Mouse (Mus musculus): ENCODE results near the gene Zfp512b.

Gene Zfp512b

DNA sequence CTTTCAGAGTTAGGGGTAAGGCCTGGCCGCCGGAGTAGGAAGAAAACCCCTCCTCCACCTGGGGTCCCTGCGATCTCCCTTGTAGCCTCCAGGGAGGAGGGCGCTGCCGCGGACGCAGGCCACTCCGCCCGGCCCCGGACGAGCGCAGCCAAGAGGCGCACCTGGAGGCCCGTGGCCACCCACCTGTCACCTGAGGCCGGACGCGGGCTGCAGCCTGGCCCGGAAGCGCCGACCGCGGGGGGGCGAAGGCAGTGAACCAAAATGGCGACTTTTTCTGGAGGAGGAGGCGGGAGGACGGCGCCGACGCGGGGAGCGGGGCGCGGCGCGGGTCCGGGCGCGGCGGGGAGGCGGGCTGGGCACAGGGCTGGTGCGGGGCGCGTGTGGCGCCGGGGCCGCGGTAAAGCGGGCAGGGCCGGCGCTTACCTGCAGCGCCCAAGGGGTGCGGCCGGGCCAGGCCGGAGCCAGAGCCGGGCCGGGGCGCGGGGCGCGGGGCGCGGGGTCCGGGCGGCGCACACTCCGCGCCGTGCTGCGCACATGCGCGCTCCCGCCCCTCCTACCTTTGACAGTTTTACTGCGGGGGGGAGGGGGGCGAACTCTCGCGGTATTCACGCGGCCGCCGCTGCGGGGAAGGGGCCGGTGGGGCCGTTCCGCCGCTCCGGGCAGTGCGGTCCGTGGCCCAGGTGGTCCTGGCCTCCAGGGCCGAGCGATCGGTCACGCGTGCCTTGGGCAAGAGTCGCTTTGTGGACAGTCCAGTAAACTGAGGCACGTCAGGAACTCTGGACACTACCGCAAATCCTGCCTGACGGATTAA is at the start of gene Zfp512b:
Gene Zfp512b (minus strand): TSS at position 573 of the 811 bp plus-strand sequence.
- DNase-seq (ENCODE audit: low read depth in 1 of 2, low spot score in 2 of 2), result peak in 1 of 2 experiments; percentile 14

GRCm38 (mm10) chr2:181635865-181636264 is 43.3 kb upstream of the Zfp512b start:
- DNase-seq (ENCODE audit: low read depth in 1 of 2, low spot score in 2 of 2), result no peak

GRCm38 (mm10) chr2:181632624-181633023 is 40.0 kb upstream of the Zfp512b start:
- no peak for DNase-seq (ENCODE audit: low read depth in 1 of 2, low spot score in 2 of 2)

DNA sequence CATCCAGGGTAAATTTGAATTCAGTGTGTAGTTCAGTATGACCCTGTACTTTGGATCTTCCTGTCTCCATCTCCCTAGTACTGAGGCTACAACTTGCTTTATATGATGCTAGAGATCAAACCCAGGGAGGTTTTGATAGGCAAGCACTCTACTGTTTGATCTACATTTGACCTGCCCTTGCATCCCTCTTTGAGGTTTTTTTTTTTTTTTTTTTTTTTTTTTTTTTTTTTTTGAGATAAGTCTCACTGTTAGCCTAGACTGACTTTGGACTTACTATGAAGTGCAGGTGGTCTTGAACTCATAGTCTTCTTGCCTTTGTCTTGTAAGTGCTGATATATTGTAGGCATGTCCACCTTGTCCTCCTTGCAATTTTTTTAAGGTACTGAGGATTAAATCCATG is 35.9 kb upstream of the Zfp512b start:
- no peak for DNase-seq (ENCODE audit: low read depth in 1 of 2, low spot score in 2 of 2)

GRCm38 (mm10) chr2:181623401-181623800 is 30.8 kb upstream of the Zfp512b start:
- DNase-seq (ENCODE audit: low read depth in 1 of 2, low spot score in 2 of 2), result no peak

DNA sequence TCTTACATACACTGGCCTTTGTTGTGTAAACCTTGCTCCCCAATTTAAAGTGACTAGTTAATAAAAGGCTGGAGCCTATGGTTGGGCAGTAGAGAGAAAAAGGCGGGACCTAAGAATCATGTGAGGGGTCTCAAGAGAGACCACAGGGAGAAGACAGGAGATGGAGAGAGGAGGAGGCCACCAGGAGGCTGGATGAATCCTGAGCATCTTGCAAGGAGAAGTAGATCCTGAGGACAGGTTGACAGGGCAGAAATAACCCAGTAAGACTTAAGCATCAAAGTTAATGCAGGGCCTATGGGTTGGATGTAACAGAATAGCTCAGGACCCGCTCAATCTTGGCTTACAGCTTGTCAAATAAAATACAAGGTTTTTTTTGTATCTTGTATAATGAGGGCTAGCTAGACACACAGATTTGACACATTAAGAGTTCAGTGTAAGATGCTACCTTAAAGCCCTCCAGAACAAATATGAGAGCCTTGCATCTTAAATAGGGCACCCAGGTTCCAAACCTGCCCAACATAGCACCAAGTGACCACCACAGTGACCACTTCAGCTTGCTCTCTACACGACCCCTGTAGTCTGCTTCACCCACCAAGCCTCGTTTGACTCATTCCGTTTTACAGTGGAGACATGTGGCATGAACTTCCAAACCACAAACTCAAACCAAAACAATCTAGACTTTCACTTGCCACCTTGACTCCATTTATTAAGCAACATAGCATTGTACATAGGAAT is 26.3 kb upstream of the Zfp512b start:
- DNase-seq (ENCODE audit: low read depth in 1 of 2, low spot score in 2 of 2), result no peak

DNA sequence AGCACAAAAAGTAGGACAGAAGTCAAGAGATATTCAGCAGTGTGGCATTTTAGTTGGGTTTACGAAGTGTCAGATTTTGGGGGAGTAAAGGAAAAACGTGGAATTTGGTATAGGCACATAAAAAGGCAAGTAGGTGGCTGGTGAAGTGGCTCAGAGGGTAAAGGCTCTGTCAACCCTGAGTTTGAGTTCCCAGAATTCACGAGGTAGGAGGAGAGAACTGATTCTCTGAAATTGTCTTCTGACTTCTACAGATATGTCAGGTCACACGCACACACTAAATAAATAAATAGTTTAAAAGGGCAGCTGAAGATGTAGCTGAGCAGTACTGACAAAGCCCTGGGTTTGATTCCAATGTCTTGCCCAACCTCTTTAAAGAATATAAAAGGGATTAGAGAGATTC is 9.8 kb upstream of the Zfp512b start:
- DNase-seq (ENCODE audit: low read depth in 1 of 2, low spot score in 2 of 2), result no peak

DNA sequence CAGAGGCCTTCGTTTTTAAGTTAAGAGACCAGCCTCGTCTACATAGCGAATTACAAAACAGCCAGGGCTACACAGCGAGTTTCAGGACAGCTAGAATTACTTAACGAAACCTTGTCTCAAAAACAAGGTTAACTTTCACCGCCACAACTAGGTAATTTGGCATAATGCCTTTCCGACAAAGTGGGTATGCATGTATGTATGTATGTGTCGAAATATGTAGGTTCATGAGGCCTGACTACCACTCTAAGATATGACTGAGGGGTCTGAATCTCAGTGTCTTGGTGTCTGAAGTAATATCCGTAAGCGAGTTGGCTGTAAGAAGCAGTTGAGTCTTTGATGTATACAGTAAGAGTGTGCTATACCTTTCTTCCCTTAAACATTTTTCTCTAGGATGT is 9.1 kb upstream of the Zfp512b start:
- no peak for DNase-seq (ENCODE audit: low read depth in 1 of 2, low spot score in 2 of 2)

- peak; percentile 89 to 95 for DNase-seq (ENCODE audit: low read depth in 1 of 2, low spot score in 2 of 2)
Measured at GRCm38 (mm10) chr2:181600828-181601750, 8.5 kb upstream of the Zfp512b start.

- DNase-seq (ENCODE audit: low read depth in 1 of 2, low spot score in 2 of 2), result no peak
Measured at GRCm38 (mm10) chr2:181600226-181600758, 7.7 kb upstream of the Zfp512b start.

DNA sequence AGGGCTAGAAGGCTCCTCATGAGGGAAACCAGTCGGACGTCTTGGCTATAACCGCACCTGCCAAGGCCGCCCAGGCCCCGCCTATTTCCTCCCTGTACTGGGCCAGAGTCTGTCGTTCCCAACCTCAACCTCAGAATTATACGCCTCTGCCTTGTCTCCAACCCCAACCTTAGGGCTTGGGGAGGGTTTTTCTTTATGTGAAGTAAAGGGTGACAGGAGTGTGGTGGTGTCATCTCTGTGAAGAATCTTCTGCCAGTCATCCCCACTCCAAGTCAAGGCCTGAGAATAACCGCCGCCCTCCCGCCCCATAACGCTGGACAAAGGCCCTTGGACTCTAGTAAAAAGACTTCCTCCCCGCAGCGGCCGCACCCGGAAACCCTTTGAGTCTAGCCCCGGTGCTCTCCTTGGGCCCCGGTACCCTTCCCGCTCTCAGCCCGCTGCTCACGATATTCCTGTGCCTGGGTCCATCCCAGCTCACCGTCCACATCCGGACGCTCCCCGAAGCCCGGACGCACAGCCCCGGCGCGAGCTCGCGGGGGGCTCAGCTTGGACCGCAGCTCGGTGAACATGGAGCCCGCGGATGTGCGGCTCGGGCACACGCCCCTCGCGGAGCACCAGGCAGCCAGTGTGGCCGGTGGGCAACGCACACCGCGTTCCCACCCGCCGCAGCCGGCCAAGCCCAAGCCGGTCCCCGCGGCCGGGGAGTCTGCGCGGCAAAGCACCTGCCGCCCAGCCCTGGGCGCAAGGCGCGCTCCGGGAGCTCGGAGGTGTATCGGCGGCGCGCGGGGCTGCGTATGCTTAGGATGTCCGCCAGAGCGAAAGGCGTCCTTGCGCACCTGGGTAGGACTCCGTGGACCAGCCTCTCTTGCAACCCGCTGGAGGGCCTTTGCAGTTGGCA is 6.1 kb upstream of the Zfp512b start, which contains the start of gene Samd10:
Gene Samd10 (minus strand): TSS at position 759 of the 898 bp plus-strand sequence.
- DNase-seq (ENCODE audit: low read depth in 1 of 2, low spot score in 2 of 2), result no peak

DNA sequence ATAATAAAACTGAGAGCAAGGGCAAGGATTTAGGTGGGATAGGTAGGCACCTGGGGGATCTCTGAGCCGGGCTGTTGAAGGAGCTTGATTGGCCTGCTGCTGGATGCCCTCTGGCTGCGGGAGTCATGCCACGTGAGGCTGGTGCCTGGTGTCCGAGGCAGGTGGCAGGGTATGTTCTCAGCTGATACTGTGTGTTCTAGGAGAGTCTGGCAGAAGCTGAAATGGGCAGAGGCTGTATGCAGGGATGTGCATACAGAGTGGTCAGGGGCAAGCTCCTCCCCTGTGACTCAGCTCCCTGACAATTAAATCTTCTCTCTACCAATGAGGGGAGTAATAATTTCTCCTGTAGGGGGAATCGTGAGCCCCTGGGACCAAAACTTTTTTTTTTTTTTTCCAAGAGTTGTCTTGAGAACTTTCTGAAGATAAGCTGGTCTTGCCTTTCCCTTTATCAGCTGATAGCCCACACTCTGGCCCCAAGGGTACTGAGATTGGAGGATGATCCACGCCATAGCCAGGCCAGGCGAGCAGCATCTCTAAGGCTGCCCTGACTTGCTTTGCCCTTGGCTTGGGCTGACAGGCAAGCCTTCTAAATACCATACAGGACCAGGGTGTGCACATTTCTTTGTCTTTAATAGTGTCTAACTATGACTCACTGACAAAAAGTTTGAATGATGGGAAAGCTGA is 4.9 kb upstream of the Zfp512b start:
- DNase-seq (ENCODE audit: low read depth in 1 of 2, low spot score in 2 of 2), result no peak

GRCm38 (mm10) chr2:181596221-181596960 is 3.8 kb upstream of the Zfp512b start:
- no peak for DNase-seq (ENCODE audit: low read depth in 1 of 2, low spot score in 2 of 2)

GRCm38 (mm10) chr2:181594946-181595696 is 2.5 kb upstream of the Zfp512b start:
- no peak for DNase-seq (ENCODE audit: low read depth in 1 of 2, low spot score in 2 of 2)

DNA sequence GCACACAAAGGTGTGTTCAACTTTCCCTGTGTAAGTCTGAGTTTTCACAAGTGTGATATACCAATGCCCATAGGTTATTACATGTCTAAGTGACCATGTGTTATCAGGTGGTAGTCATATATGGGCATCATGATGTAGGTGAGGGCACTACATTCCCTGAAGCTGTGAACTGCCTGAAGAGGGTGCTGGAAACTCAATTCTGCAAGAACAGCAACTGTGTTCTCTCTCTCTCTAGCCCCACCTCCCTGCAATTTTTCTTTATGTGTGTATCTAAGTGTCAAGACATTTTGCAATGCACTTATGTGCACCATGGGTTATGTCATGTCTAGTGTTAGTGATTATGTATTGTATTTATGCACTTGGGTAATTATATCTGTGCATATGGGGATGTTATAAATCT is 1.3 kb upstream of the Zfp512b start:
- no peak for DNase-seq (ENCODE audit: low read depth in 1 of 2, low spot score in 2 of 2)

- DNase-seq (ENCODE audit: low read depth in 1 of 2, low spot score in 2 of 2), result no peak
Measured at GRCm38 (mm10) chr2:181593042-181593421, 429 bp upstream of the Zfp512b start.

- DNase-seq (ENCODE audit: low read depth in 1 of 2, low spot score in 2 of 2), result no peak
Measured at GRCm38 (mm10) chr2:181591528-181592085, 996 bp downstream of the Zfp512b start, which contains the start of gene Prpf6. Prpf6 (plus strand) TSS chr2:181591868.

DNA sequence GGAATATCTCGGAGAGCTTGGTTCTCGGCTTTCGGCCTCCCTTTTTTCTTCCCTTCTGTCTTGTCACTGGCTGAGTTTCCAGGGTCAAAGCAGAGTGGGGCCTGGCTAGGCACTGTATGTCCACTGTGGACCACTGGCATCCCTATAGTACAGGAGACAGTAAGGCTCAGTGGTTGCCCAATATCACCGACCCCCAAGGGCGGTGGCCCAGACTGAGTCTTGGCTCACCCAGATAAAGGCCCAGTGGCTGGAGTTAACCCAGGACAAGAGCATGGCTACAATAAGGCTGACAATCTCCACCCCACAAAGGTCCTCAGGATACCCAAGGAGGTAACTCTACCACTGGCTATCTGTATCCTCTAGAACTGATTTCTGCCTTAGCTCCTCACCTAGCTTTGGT is 2.1 kb downstream of the Zfp512b start:
- DNase-seq (ENCODE audit: low read depth in 1 of 2, low spot score in 2 of 2), result no peak

All from monocyte, adult 2 months (primary cell).